Mouse (Mus musculus): ENCODE measurements around the gene Hoxd3. TPM values are rescaled to one million over a fixed set of nuclear protein-coding genes. Genes with fewer than 3 reads are reported as not detected.

The Hoxd3 gene
- 1.5 and 3.3 TPM in 2 replicates for polyA plus RNA-seq (2015; fragmentation: Nextera tagmentation; extraction: Ambion mirVana)

- WGBS: under 1% methylated on average over 65 of the region's 65 CpGs
- no peak within 1 kb of the TSS for H3K27ac ChIP-seq
- peak within 1 kb of the TSS; percentile 46 for H3K9ac ChIP-seq
- no peaks in the 10 kb centered on the region for H3K36me3 ChIP-seq
- H3K4me3 ChIP-seq: peak within 1 kb of the TSS; percentile 35
- H3K4me2 ChIP-seq: peak within 1 kb of the TSS; percentile 53
- H3K4me1 ChIP-seq: peaks cover 19% of the 10 kb centered on the region
- no peaks in the 10 kb centered on the region for H3K9me3 ChIP-seq
- peaks cover 99% of the 10 kb centered on the region for H3K27me3 ChIP-seq
- no peak; the same call in 1 of the 2 replicates for ATAC-seq (ENCODE audit: insufficient number of reproducible peaks, insufficient read depth, low FRiP score, low TSS enrichment, low read depth)
These were observed at the start of gene Hoxd3, which contains the start of gene Hoxd4 for GRCm38 (mm10) chr2:74711721-74712621. Gene Hoxd3 (plus strand): TSS chr2:74711927. Gene Hoxd4 (plus strand): TSS chr2:74711929.

GRCm38 (mm10) chr2:74663291-74663925 is 48.3 kb upstream of the Hoxd3 start:
- Histone ChIP-seq H3K4me1 (peaks cover 28% of the 10 kb centered on the region), H3K27me3 (peaks cover 97% of the 10 kb centered on the region), H3K9me3 (no peaks in the 10 kb centered on the region), H3K4me2 (peak overlapping the region; percentile 16; the same call in 1 of the 2 replicates), H3K4me3 (0 out of 2 replicates have a peak overlapping the region, but pooled peaks have one; percentile 6), H3K27ac (no peak overlapping the region), H3K36me3 (no peaks in the 10 kb centered on the region), H3K9ac (no peak overlapping the region)
- 4% methylated on average over 18 of the region's 18 CpGs for WGBS
- no peak for ATAC-seq (ENCODE audit: insufficient number of reproducible peaks, insufficient read depth, low FRiP score, low TSS enrichment, low read depth)

- Histone ChIP-seq H3K4me3 (no peak overlapping the region), H3K9ac (no peak overlapping the region), H3K27ac (no peak overlapping the region), H3K27me3 (peaks cover 96% of the 10 kb centered on the region), H3K4me2 (no peak overlapping the region), H3K36me3 (no peaks in the 10 kb centered on the region), H3K9me3 (no peaks in the 10 kb centered on the region), H3K4me1 (peaks cover 20% of the 10 kb centered on the region)
- 2% methylated on average over 7 of the region's 7 CpGs for WGBS
- ATAC-seq (ENCODE audit: insufficient number of reproducible peaks, insufficient read depth, low FRiP score, low TSS enrichment, low read depth): no peak
These were observed 45.3 kb upstream of the Hoxd3 start for GRCm38 (mm10) chr2:74666411-74666810.

GRCm38 (mm10) chr2:74667191-74667841 is 44.4 kb upstream of the Hoxd3 start:
- WGBS: 2% methylated on average over 36 of the region's 36 CpGs
- Histone ChIP-seq H3K36me3 (no peaks in the 10 kb centered on the region), H3K4me2 (peak overlapping the region; percentile 62; the same call in 1 of the 2 replicates), H3K27ac (no peak overlapping the region), H3K4me3 (peak overlapping the region; percentile 37), H3K9ac (no peak overlapping the region), H3K9me3 (no peaks in the 10 kb centered on the region), H3K4me1 (peaks cover 17% of the 10 kb centered on the region), H3K27me3 (peaks cover 96% of the 10 kb centered on the region)
- no peak for ATAC-seq (ENCODE audit: insufficient number of reproducible peaks, insufficient read depth, low FRiP score, low TSS enrichment, low read depth)

GRCm38 (mm10) chr2:74667842-74668357 is 43.8 kb upstream of the Hoxd3 start, which contains the start of gene Hoxd13:
Gene Hoxd13 (plus strand): TSS chr2:74668310.
- H3K36me3 ChIP-seq: no peaks in the 10 kb centered on the region
- peaks cover 22% of the 10 kb centered on the region for H3K4me1 ChIP-seq
- ATAC-seq (ENCODE audit: insufficient number of reproducible peaks, insufficient read depth, low FRiP score, low TSS enrichment, low read depth): no peak
- no peaks in the 10 kb centered on the region for H3K9me3 ChIP-seq
- WGBS: 1% methylated on average over 29 of the region's 51 CpGs
- 0 out of 2 replicates have a peak within 1 kb of the TSS, but pooled peaks have one; percentile 16 for H3K9ac ChIP-seq
- no peak within 1 kb of the TSS for H3K27ac ChIP-seq
- peaks cover 96% of the 10 kb centered on the region for H3K27me3 ChIP-seq
- H3K4me3 ChIP-seq: peak within 1 kb of the TSS; percentile 37
- H3K4me2 ChIP-seq: peak within 1 kb of the TSS; percentile 62

- WGBS: under 1% methylated on average over 53 of the region's 74 CpGs
- Histone ChIP-seq H3K36me3 (no peaks in the 10 kb centered on the region), H3K4me2 (peak overlapping the region; percentile 62), H3K9me3 (no peaks in the 10 kb centered on the region), H3K4me1 (peaks cover 18% of the 10 kb centered on the region), H3K27ac (no peak overlapping the region), H3K27me3 (peaks cover 96% of the 10 kb centered on the region), H3K9ac (0 out of 2 replicates have a peak overlapping the region, but pooled peaks have one; percentile 16), H3K4me3 (peak overlapping the region; percentile 37)
- ATAC-seq (ENCODE audit: insufficient number of reproducible peaks, insufficient read depth, low FRiP score, low TSS enrichment, low read depth): no peak
These were observed 43.1 kb upstream of the Hoxd3 start for GRCm38 (mm10) chr2:74668370-74669229.

- peaks cover 96% of the 10 kb centered on the region for H3K27me3 ChIP-seq
- WGBS: 2% methylated on average over 3 of the region's 3 CpGs
- no peak overlapping the region for H3K4me3 ChIP-seq
- no peak overlapping the region for H3K4me2 ChIP-seq
- no peak overlapping the region for H3K27ac ChIP-seq
- no peaks in the 10 kb centered on the region for H3K9me3 ChIP-seq
- peaks cover 18% of the 10 kb centered on the region for H3K4me1 ChIP-seq
- no peak for ATAC-seq (ENCODE audit: insufficient number of reproducible peaks, insufficient read depth, low FRiP score, low TSS enrichment, low read depth)
- no peak overlapping the region for H3K9ac ChIP-seq
- H3K36me3 ChIP-seq: no peaks in the 10 kb centered on the region
These were observed 42.5 kb upstream of the Hoxd3 start for GRCm38 (mm10) chr2:74669230-74669578.

GRCm38 (mm10) chr2:74669650-74670235 is 42.0 kb upstream of the Hoxd3 start:
- 1% methylated on average over 14 of the region's 14 CpGs for WGBS
- Histone ChIP-seq H3K9me3 (no peaks in the 10 kb centered on the region), H3K36me3 (no peaks in the 10 kb centered on the region), H3K4me3 (no peak overlapping the region), H3K9ac (no peak overlapping the region), H3K27ac (no peak overlapping the region), H3K27me3 (peaks cover 96% of the 10 kb centered on the region), H3K4me1 (peaks cover 18% of the 10 kb centered on the region), H3K4me2 (no peak overlapping the region)
- ATAC-seq (ENCODE audit: insufficient number of reproducible peaks, insufficient read depth, low FRiP score, low TSS enrichment, low read depth): no peak

GRCm38 (mm10) chr2:74670632-74671188 is 41.0 kb upstream of the Hoxd3 start:
- no peak overlapping the region for H3K27ac ChIP-seq
- H3K4me3 ChIP-seq: no peak overlapping the region
- H3K4me2 ChIP-seq: no peak overlapping the region

GRCm38 (mm10) chr2:74671847-74672246 is 39.9 kb upstream of the Hoxd3 start:
- Histone ChIP-seq H3K27ac (no peak overlapping the region), H3K4me2 (no peak overlapping the region), H3K4me3 (no peak overlapping the region), H3K9ac (no peak overlapping the region), H3K36me3 (no peaks in the 10 kb centered on the region), H3K4me1 (peaks cover 21% of the 10 kb centered on the region), H3K9me3 (no peaks in the 10 kb centered on the region), H3K27me3 (peaks cover 99% of the 10 kb centered on the region)
- WGBS: 5% methylated on average over 5 of the region's 5 CpGs
- no peak for ATAC-seq (ENCODE audit: insufficient number of reproducible peaks, insufficient read depth, low FRiP score, low TSS enrichment, low read depth)

More at GRCm38 (mm10) chr2:74670632-74671188, 41.0 kb upstream of the Hoxd3 start:
- ATAC-seq (ENCODE audit: insufficient number of reproducible peaks, insufficient read depth, low FRiP score, low TSS enrichment, low read depth): no peak
- Histone ChIP-seq H3K27me3 (peaks cover 97% of the 10 kb centered on the region), H3K9ac (no peak overlapping the region), H3K4me1 (peaks cover 21% of the 10 kb centered on the region), H3K9me3 (no peaks in the 10 kb centered on the region), H3K36me3 (no peaks in the 10 kb centered on the region)
- WGBS: 3% methylated on average over 3 of the region's 3 CpGs

Data from embryonic facial prominence, embryonic 13.5 days (tissue).